Mouse (Mus musculus): Measurements from ENCODE around the gene Mapk6. TPM values are rescaled to one million over a fixed set of nuclear protein-coding genes. Genes with fewer than 3 reads are reported as not detected.

Gene Mapk6
- polyA plus RNA-seq, 1 experiment from 2014 or later: 217 TPM

DNA sequence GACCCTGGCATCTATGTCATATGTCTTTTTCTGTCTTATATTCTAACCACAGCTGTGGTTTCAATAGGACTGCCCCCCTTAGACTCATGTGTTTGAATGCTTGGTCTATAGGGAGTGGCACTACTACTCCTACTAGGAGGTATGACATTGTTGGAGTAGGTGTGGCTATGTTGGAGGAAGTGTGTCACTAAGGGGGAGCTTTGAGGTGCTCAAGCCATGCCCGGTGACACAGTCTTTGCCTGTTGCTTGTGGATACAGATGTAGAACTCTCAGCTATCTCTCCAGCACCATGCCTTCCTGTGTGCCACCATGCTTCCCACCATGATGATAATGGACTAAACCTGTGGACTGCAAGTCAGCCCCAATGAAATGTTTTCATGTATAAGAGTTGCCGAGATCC lies 19.2 kb upstream of the Mapk6 start:
- 92% methylated on average over 2 of the region's 2 CpGs for WGBS
- ATAC-seq (ENCODE audit: low FRiP score) (no peak), DNase-seq (ENCODE audit: low spot score) (no peak)
- no peak overlapping the region for H3K4me3 ChIP-seq (ENCODE audit: low read depth, low read length)
- no peaks in the 10 kb centered on the region for H3K9me3 ChIP-seq (ENCODE audit: control insufficient read depth, low read length)
- no peak overlapping the region for H3K4me2 ChIP-seq (replicated peaks; ENCODE audit: low read depth, low read length)
- H3K4me1 ChIP-seq (replicated peaks; ENCODE audit: control insufficient read depth, insufficient read depth, low read length): no peaks in the 10 kb centered on the region
- H3K36me3 ChIP-seq (ENCODE audit: control insufficient read depth, insufficient read depth, low read length): no peaks in the 10 kb centered on the region
- no peak overlapping the region for H3K9ac ChIP-seq (ENCODE audit: low read depth, low read length)
- H3K27me3 ChIP-seq (ENCODE audit: control insufficient read depth, insufficient read depth, low read length): no peaks in the 10 kb centered on the region
- no peak overlapping the region for H3K27ac ChIP-seq (ENCODE audit: low read depth, low read length)

DNA sequence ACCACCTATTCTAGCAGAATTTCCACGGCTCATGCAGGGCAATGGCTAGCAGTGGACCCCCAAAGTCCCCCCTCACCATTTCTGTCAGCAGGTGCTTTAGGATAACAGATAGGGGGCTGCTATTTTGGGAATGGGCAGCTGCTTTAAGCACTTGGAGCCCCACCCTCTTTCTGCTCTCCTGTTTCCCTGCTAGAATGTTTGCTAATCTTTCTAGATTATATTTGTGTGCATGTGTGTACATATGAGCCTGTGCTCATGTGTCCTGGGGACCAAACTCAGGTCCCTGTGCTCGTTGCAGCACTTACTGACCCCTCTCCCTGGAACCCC lies 18.4 kb upstream of the Mapk6 start:
- Histone ChIP-seq H3K36me3 (ENCODE audit: control insufficient read depth, insufficient read depth, low read length) (no peaks in the 10 kb centered on the region), H3K4me3 (ENCODE audit: low read depth, low read length) (no peak overlapping the region), H3K4me2 (replicated peaks; ENCODE audit: low read depth, low read length) (no peak overlapping the region), H3K9ac (ENCODE audit: low read depth, low read length) (no peak overlapping the region), H3K9me3 (ENCODE audit: control insufficient read depth, low read length) (no peaks in the 10 kb centered on the region), H3K27me3 (ENCODE audit: control insufficient read depth, insufficient read depth, low read length) (no peaks in the 10 kb centered on the region), H3K27ac (ENCODE audit: low read depth, low read length) (no peak overlapping the region), H3K4me1 (replicated peaks; ENCODE audit: control insufficient read depth, insufficient read depth, low read length) (no peaks in the 10 kb centered on the region)
- 72% methylated on average over 2 of the region's 2 CpGs for WGBS
- DNase-seq (ENCODE audit: low spot score) (no peak), ATAC-seq (ENCODE audit: low FRiP score) (no peak)

DNA sequence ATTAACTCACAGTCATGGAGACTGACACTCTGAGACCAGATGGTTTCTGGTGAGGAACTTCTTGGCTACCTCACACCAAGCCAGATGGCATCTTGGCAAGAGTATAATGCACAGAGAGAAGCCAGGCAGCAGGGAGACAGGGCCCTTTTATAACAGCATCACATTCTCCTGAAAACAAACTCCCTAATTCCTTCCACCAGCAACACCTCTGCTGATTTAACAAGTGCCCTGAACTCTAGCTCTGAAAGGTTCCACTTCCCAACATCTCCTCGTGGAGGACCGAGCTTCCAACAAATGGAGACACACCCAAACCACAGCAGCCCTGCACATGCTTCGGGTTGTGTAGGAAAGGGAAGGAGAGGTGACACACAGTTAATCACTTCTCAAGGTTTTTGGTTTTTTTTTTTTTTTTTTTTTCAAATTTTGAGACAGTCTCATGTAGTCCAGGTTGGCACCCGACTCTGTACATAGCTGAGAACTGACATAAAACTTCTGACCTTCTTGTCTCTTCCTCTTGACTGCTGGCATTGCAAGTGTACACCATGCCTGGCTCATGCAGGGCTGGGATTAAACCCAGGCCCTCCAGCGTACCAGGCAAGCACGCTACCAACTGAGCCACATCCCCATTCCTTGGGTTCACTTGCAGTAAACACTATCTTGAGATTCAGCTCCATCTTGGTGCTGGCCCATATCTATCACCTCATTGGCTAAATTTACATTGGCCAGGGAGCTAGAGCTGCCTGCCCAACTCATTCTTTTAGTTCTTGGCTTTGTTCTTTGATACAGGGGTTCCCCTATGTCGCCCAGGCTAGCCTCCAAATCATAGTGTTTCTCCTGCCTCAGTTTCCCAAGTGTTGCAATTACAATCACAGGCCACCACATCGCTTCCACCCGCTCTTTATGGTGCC lies 17.8 kb upstream of the Mapk6 start:
- DNase-seq (ENCODE audit: low spot score) (no peak), ATAC-seq (ENCODE audit: low FRiP score) (no peak)
- 87% methylated on average over 9 of the region's 9 CpGs for WGBS
- no peaks in the 10 kb centered on the region for H3K9me3 ChIP-seq (ENCODE audit: control insufficient read depth, low read length)
- no peak overlapping the region for H3K27ac ChIP-seq (ENCODE audit: low read depth, low read length)
- no peak overlapping the region for H3K4me3 ChIP-seq (ENCODE audit: low read depth, low read length)
- H3K27me3 ChIP-seq (ENCODE audit: control insufficient read depth, insufficient read depth, low read length): no peaks in the 10 kb centered on the region
- H3K4me1 ChIP-seq (replicated peaks; ENCODE audit: control insufficient read depth, insufficient read depth, low read length): no peaks in the 10 kb centered on the region
- H3K9ac ChIP-seq (ENCODE audit: low read depth, low read length): no peak overlapping the region
- H3K36me3 ChIP-seq (ENCODE audit: control insufficient read depth, insufficient read depth, low read length): no peaks in the 10 kb centered on the region
- H3K4me2 ChIP-seq (replicated peaks; ENCODE audit: low read depth, low read length): no peak overlapping the region

DNA sequence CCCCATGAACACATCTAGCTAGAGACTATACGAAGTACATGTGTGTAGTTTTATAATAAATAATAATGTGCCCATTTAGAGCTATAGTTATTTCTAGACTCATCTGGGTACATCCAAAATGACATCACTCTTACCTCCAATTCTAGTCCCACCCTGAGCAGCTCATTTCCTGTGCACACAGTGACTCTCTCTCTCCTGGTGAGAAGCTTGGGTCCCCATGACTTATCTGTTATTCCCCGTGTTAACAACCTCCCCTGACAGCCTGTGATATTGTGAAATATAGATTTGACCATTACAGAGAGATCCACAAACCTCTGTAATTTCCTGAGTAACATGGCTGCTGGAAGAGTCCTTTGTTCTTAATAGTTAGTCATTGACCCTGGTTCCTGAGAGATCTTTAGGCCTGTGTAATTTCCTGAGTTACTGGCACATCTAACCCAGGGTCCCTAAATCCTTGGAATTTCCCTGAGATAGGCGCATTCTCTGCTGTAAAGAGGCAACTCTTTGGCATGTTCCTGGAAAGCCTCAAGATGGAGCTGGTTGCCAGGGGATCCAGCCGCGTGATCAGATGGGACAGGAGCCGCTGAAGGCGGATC lies 16.1 kb upstream of the Mapk6 start:
- ATAC-seq (ENCODE audit: low FRiP score) (no peak), DNase-seq (ENCODE audit: low spot score) (no peak)
- H3K4me3 ChIP-seq (ENCODE audit: low read depth, low read length): no peak overlapping the region
- H3K9ac ChIP-seq (ENCODE audit: low read depth, low read length): no peak overlapping the region
- no peak overlapping the region for H3K4me2 ChIP-seq (replicated peaks; ENCODE audit: low read depth, low read length)
- no peaks in the 10 kb centered on the region for H3K27me3 ChIP-seq (ENCODE audit: control insufficient read depth, insufficient read depth, low read length)
- 90% methylated on average over 7 of the region's 7 CpGs for WGBS
- H3K27ac ChIP-seq (ENCODE audit: low read depth, low read length): no peak overlapping the region
- no peaks in the 10 kb centered on the region for H3K9me3 ChIP-seq (ENCODE audit: control insufficient read depth, low read length)
- H3K36me3 ChIP-seq (ENCODE audit: control insufficient read depth, insufficient read depth, low read length): no peaks in the 10 kb centered on the region
- no peaks in the 10 kb centered on the region for H3K4me1 ChIP-seq (replicated peaks; ENCODE audit: control insufficient read depth, insufficient read depth, low read length)

DNA sequence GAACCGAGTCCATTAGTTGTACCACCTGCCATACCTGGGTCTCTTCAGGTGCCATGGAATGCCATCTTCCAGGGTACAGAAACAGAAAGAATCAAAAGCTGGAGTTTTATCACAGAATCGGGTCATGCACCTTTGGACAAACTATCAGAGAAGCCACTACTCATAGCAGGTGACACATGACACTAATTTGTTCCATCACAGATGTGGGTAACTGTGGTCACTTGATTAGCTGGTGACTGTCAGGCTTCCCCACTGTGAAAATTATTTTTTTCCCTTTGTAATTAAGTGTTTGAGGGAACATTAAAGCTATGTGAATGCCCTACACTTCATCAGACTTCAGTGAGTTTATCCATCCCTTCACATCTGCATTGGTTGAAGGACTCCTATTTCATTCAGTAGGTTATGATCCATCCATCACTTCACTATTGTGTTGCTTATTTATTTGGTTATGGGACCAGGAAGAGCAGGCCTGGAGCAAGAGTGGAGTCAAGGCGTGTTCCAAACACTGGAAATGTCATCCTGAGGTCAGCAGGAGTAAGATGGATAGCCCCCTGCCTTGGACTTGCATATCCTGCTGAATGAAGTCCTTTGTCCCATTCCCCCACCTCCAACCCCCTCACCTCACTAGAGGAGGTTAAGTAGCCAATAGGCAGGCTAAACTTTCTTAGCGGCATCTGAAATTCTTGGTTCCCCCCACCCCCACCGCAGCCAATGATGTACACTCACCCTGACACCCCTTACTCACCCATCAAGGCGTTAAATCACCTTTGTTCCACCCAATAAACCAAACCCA lies 14.7 kb upstream of the Mapk6 start:
- Histone ChIP-seq H3K4me1 (replicated peaks; ENCODE audit: control insufficient read depth, insufficient read depth, low read length) (no peaks in the 10 kb centered on the region), H3K4me2 (replicated peaks; ENCODE audit: low read depth, low read length) (no peak overlapping the region), H3K27ac (ENCODE audit: low read depth, low read length) (no peak overlapping the region), H3K36me3 (ENCODE audit: control insufficient read depth, insufficient read depth, low read length) (no peaks in the 10 kb centered on the region), H3K9ac (ENCODE audit: low read depth, low read length) (no peak overlapping the region), H3K4me3 (ENCODE audit: low read depth, low read length) (no peak overlapping the region), H3K9me3 (ENCODE audit: control insufficient read depth, low read length) (no peaks in the 10 kb centered on the region), H3K27me3 (ENCODE audit: control insufficient read depth, insufficient read depth, low read length) (no peaks in the 10 kb centered on the region)
- ATAC-seq (ENCODE audit: low FRiP score) (peak; percentile 59; the same call in 1 of the 2 replicates), DNase-seq (ENCODE audit: low spot score) (no peak)
- 50% methylated on average over 6 of the region's 6 CpGs for WGBS

DNA sequence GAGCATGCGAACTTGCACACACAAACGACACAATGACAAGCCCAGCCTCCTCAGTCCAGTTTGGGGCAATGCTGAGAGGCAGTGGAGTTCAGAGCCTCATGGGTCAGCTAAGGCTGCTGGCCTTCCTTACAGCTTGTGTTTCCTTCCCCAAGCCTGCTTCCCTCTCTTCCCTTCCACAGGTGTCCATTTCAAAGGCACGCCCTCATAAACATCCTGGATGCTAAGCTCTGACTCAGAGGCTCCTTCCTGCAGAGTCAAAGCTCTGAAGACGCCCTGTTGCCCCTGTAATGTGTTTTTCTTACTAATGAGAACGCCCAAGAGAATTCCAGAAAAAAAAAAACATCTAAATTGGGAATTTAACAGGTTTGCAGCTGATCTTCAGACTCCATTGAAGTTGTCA lies 13.9 kb upstream of the Mapk6 start:
- no peaks in the 10 kb centered on the region for H3K36me3 ChIP-seq (ENCODE audit: control insufficient read depth, insufficient read depth, low read length)
- 76% methylated on average over 5 of the region's 5 CpGs for WGBS
- DNase-seq (ENCODE audit: low spot score) (no peak), ATAC-seq (ENCODE audit: low FRiP score) (no peak)
- no peak overlapping the region for H3K9ac ChIP-seq (ENCODE audit: low read depth, low read length)
- no peaks in the 10 kb centered on the region for H3K4me1 ChIP-seq (replicated peaks; ENCODE audit: control insufficient read depth, insufficient read depth, low read length)
- no peak overlapping the region for H3K4me3 ChIP-seq (ENCODE audit: low read depth, low read length)
- H3K27me3 ChIP-seq (ENCODE audit: control insufficient read depth, insufficient read depth, low read length): no peaks in the 10 kb centered on the region
- no peak overlapping the region for H3K27ac ChIP-seq (ENCODE audit: low read depth, low read length)
- H3K9me3 ChIP-seq (ENCODE audit: control insufficient read depth, low read length): no peaks in the 10 kb centered on the region
- H3K4me2 ChIP-seq (replicated peaks; ENCODE audit: low read depth, low read length): no peak overlapping the region

DNA sequence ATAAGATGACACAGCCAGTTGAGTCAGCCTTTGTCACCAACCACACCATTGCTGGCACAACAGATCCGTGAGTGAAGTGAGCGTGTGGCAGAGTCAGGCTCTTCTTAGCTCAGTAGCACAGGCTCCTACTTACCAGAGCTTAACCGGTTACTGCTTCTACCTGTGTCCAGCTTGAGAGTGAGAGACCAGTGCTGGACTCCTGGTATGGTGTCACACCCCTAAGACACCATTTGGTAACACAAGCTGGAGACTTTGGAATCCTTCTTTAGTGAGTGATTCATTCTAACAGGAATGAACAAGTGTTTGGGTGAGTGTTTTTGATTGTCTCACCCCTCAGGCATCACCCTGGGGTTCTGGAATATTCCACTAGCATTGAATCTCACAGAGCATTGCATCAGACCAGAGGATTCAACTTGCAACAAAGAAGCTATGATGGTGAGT lies 12.5 kb upstream of the Mapk6 start:
- Histone ChIP-seq H3K9ac (ENCODE audit: low read depth, low read length) (no peak overlapping the region), H3K4me3 (ENCODE audit: low read depth, low read length) (no peak overlapping the region), H3K9me3 (ENCODE audit: control insufficient read depth, low read length) (no peaks in the 10 kb centered on the region), H3K4me2 (replicated peaks; ENCODE audit: low read depth, low read length) (no peak overlapping the region), H3K4me1 (replicated peaks; ENCODE audit: control insufficient read depth, insufficient read depth, low read length) (no peaks in the 10 kb centered on the region), H3K27ac (ENCODE audit: low read depth, low read length) (no peak overlapping the region), H3K27me3 (ENCODE audit: control insufficient read depth, insufficient read depth, low read length) (no peaks in the 10 kb centered on the region), H3K36me3 (ENCODE audit: control insufficient read depth, insufficient read depth, low read length) (no peaks in the 10 kb centered on the region)
- DNase-seq (ENCODE audit: low spot score): no peak
- 90% methylated on average over 3 of the region's 3 CpGs for WGBS
- no peak for ATAC-seq (ENCODE audit: low FRiP score)

DNA sequence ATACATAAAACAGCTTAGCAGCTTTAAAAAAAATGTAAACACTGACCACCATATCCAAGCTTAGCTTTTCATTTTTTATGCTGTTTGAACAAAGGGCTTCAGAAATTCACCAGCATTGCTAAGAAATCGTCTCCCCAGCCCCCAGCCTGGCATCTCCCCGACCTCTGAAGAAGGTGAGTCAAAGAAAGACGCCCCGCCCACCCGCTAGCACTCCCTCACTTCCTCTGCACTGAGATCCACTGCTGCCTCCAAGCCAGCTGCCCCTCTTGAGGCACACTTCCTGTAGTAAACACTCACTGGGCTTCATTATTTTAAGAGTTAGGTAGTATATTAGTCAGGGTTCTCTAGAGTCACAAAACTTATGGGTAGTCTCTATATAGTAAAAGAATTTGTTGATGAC lies 4.4 kb upstream of the Mapk6 start:
- H3K27me3 ChIP-seq (ENCODE audit: control insufficient read depth, insufficient read depth, low read length): no peaks in the 10 kb centered on the region
- no peak overlapping the region for H3K4me2 ChIP-seq (replicated peaks; ENCODE audit: low read depth, low read length)
- H3K36me3 ChIP-seq (ENCODE audit: control insufficient read depth, insufficient read depth, low read length): no peaks in the 10 kb centered on the region
- H3K27ac ChIP-seq (ENCODE audit: low read depth, low read length): no peak overlapping the region
- DNase-seq (ENCODE audit: low spot score) (no peak), ATAC-seq (ENCODE audit: low FRiP score) (no peak)
- H3K9ac ChIP-seq (ENCODE audit: low read depth, low read length): no peak overlapping the region
- 47% methylated on average over 5 of the region's 5 CpGs for WGBS
- H3K4me1 ChIP-seq (replicated peaks; ENCODE audit: control insufficient read depth, insufficient read depth, low read length): no peaks in the 10 kb centered on the region; the same call in 1 of the 2 replicates
- H3K9me3 ChIP-seq (ENCODE audit: control insufficient read depth, low read length): no peaks in the 10 kb centered on the region
- no peak overlapping the region for H3K4me3 ChIP-seq (ENCODE audit: low read depth, low read length)
